Mouse (Mus musculus) urinary bladder, adult 18-20 months (tissue): ENCODE results near the gene Srpx2.

Experiments
- DNase-seq, 2 experiments: peaks; one replicate each; pipeline ENCODE4 v3.0.0; 2022; ENCODE audit warnings: low spot score in 2 of 2, mixed read lengths in 2 of 2

Srpx2 gene

GRCm38 (mm10) chrX:133908261-133908660 lies at the start of gene Srpx2:
Srpx2 (plus strand) TSS chrX:133908426.
- no peak for DNase-seq

- DNase-seq = no peak
Observed at GRCm38 (mm10) chrX:133869743-133870142, 38.5 kb upstream of the Srpx2 start.

- DNase-seq = no peak
Observed at GRCm38 (mm10) chrX:133887308-133887707, 20.9 kb upstream of the Srpx2 start.

- no peak for DNase-seq
Observed at GRCm38 (mm10) chrX:133888111-133888510, 20.1 kb upstream of the Srpx2 start.

- peak; percentile 53 to 55 for DNase-seq
Observed at GRCm38 (mm10) chrX:133898014-133898542, 10.1 kb upstream of the Srpx2 start, which contains the start of gene Tspan6. Tspan6 (minus strand) TSS chrX:133898429.

GRCm38 (mm10) chrX:133911397-133912103 lies 3.3 kb downstream of the Srpx2 start:
- no peak for DNase-seq

GRCm38 (mm10) chrX:133913006-133913405 lies 4.8 kb downstream of the Srpx2 start:
- no peak for DNase-seq

- DNase-seq = no peak
Observed at GRCm38 (mm10) chrX:133914219-133914618, 6.0 kb downstream of the Srpx2 start.

- DNase-seq = no peak
Observed at GRCm38 (mm10) chrX:133921187-133921586, 13.0 kb downstream of the Srpx2 start.

GRCm38 (mm10) chrX:133926760-133927159 lies 18.5 kb downstream of the Srpx2 start:
- DNase-seq = no peak

- no peak for DNase-seq
Observed at GRCm38 (mm10) chrX:133931302-133932013, 23.2 kb downstream of the Srpx2 start.

- DNase-seq = no peak
Observed at GRCm38 (mm10) chrX:133936605-133937225, 28.5 kb downstream of the Srpx2 start.

GRCm38 (mm10) chrX:133939561-133939960 lies 31.3 kb downstream of the Srpx2 start:
- no peak for DNase-seq

- peak; percentile 13 to 19 for DNase-seq
Observed at GRCm38 (mm10) chrX:133947427-133947826, 39.2 kb downstream of the Srpx2 start.

- DNase-seq = no peak
Observed at GRCm38 (mm10) chrX:133954661-133955060, 46.4 kb downstream of the Srpx2 start.

GRCm38 (mm10) chrX:133960617-133961016 lies 52.4 kb downstream of the Srpx2 start:
- DNase-seq = no peak

- DNase-seq = no peak
Observed at GRCm38 (mm10) chrX:133964615-133965014, 56.4 kb downstream of the Srpx2 start.

- DNase-seq = peak; percentile 10 to 14
Observed at GRCm38 (mm10) chrX:133981231-133982002, 73.2 kb downstream of the Srpx2 start, which contains the start of gene Sytl4. Sytl4 (minus strand) TSS chrX:133981812.
